Mouse (Mus musculus) limb, embryonic 11.5 days (tissue): ENCODE measurements around the gene Ide. TPM values are rescaled to one million over a fixed set of nuclear protein-coding genes. Genes with fewer than 3 reads are reported as not detected.

ENCODE experiments used
- ATAC-seq: fragments of 200-750 bp; cut with Nextera tagmentation; 2 replicates; pipeline ENCODE4 v1.8.0; 2017; ENCODE audit warnings: low read depth; ENCODE audit not compliant: insufficient number of reproducible peaks, low FRiP score, low TSS enrichment
- DNase-seq: peaks from one replicate; pipeline ENCODE4 v3.0.0-alpha.2; 2015; ENCODE audit warnings: low spot score
- H3K27ac ChIP-seq: fragments of 300-500 bp; sonication (generic); replicated peaks from 2 replicates; pipeline ENCODE4 v1.5.1; 2014; ENCODE audit warnings: low read depth, mild to moderate bottlenecking, low read length
- H3K27me3 ChIP-seq: fragments of 300-500 bp; sonication (generic); 2 replicates; pipeline ENCODE4 v1.6.1; 2014; ENCODE audit warnings: mild to moderate bottlenecking, low read length, mixed read lengths; ENCODE audit not compliant: control insufficient read depth, insufficient read depth
- H3K36me3 ChIP-seq: fragments of 300-500 bp; sonication (generic); 2 replicates; pipeline ENCODE4 v1.6.1; 2014; ENCODE audit warnings: mild to moderate bottlenecking, low read length, moderate library complexity, mixed read lengths; ENCODE audit not compliant: control insufficient read depth, insufficient read depth
- H3K4me1 ChIP-seq: fragments of 300-500 bp; sonication (generic); 2 replicates; pipeline ENCODE4 v1.6.1; 2014; ENCODE audit warnings: low read length, mixed read lengths; ENCODE audit not compliant: control insufficient read depth, insufficient read depth
- H3K4me2 ChIP-seq: fragments of 300-500 bp; sonication (generic); 2 replicates; pipeline ENCODE4 v1.6.1; 2014; ENCODE audit warnings: low read depth, mild to moderate bottlenecking, moderate library complexity; ENCODE audit not compliant: severe bottlenecking
- H3K4me3 ChIP-seq: fragments of 300-500 bp; sonication (generic); 2 replicates; pipeline ENCODE4 v1.5.1; 2014; ENCODE audit warnings: low read depth, low read length
- H3K9ac ChIP-seq: fragments of 300-500 bp; sonication (generic); 2 replicates; pipeline ENCODE4 v1.6.1; 2014; ENCODE audit warnings: mild to moderate bottlenecking, low read length
- H3K9me3 ChIP-seq: fragments of 300-500 bp; sonication (generic); 2 replicates; pipeline ENCODE4 v1.6.1; 2016; ENCODE audit warnings: low read length; ENCODE audit not compliant: control insufficient read depth
- WGBS: fragments of 180-500 bp; shearing (Covaris S2); extraction: QIAGEN DNeasy Blood & Tissue Kit; methylation state at CpG from one replicate; pipeline ENCODE4 v1.1.7; 2014; 5-methylcytosine and 5-hydroxymethylcytosine counted together
- polyA plus RNA-seq: library from polyadenylated mRNA; unstranded; fragments of >200 nt; fragmentation: Nextera tagmentation; extraction: Ambion mirVana; gene quantifications from 2 replicates; pipeline ENCODE4 v1.2.1, GENCODE M21; 2014

The Ide gene
- polyA plus RNA-seq, 1 experiment from 2014 or later, result 40.5 TPM

DNA sequence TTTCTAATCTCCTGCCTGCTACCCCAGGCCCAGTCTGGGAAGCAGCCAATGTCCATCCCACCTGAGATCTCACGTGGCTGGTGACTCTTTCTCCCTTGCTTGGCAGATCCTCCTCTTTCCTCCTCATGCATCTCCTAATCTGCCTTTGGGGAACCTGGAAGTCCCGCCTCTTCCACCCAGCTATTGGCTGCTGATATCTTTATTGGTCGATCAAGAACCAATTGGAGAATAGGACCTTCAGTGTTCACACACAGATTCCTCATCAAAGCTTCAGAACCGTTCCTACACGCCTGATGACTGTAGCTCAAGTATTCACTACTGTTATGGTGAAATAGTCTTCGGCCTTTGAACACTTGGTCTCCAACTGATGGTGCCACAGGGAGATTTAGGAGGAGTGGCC lies 85.5 kb downstream of the Ide start:
- Histone ChIP-seq H3K9me3 (no peaks in the 10 kb centered on the region), H3K36me3 (no peaks in the 10 kb centered on the region), H3K9ac (no peak overlapping the region), H3K4me3 (no peak overlapping the region), H3K4me1 (no peaks in the 10 kb centered on the region), H3K27ac (no peak overlapping the region), H3K4me2 (no peak overlapping the region), H3K27me3 (no peaks in the 10 kb centered on the region)
- WGBS, result 69% methylated on average over 6 of the region's 6 CpGs
- DNase-seq, result no peak
- no peak for ATAC-seq

DNA sequence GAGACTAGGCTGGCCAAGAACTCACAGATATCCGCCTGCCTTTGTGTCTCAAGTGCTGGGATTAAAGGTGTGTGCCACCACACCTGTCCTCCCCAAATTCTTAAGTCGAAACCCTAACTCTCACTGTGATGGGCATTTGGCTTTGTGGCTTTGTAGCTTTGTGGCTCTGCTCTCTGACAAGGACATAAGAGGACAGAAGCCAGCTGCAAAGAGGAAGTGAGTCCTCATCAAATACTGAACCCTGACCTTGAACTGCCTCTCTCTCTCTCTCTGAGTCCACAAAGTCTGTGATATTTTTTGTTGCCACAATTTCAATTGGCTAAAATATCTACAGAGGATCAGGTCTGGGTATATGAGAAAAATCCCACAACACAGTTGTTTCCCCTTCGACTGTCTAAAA lies 89.5 kb downstream of the Ide start:
- DNase-seq (no peak), ATAC-seq (no peak)
- Histone ChIP-seq H3K9ac (no peak overlapping the region), H3K4me1 (no peaks in the 10 kb centered on the region), H3K27ac (no peak overlapping the region), H3K4me2 (no peak overlapping the region), H3K9me3 (no peaks in the 10 kb centered on the region), H3K27me3 (no peaks in the 10 kb centered on the region), H3K36me3 (no peaks in the 10 kb centered on the region), H3K4me3 (no peak overlapping the region)
- WGBS, result 79% methylated on average over 3 of the region's 3 CpGs

- Histone ChIP-seq H3K9me3 (no peaks in the 10 kb centered on the region), H3K4me2 (no peak overlapping the region), H3K9ac (no peak overlapping the region), H3K27ac (no peak overlapping the region), H3K4me3 (no peak overlapping the region), H3K27me3 (no peaks in the 10 kb centered on the region), H3K36me3 (no peaks in the 10 kb centered on the region), H3K4me1 (no peaks in the 10 kb centered on the region)
- ATAC-seq (no peak), DNase-seq (no peak)
- WGBS, result 45% methylated on average over 3 of the region's 3 CpGs
Observed at GRCm38 (mm10) chr19:37246859-37247258, 90.8 kb downstream of the Ide start.

GRCm38 (mm10) chr19:37242707-37243106 lies 94.9 kb downstream of the Ide start:
- Histone ChIP-seq H3K4me2 (no peak overlapping the region), H3K4me3 (no peak overlapping the region), H3K4me1 (peaks cover 3% of the 10 kb centered on the region; the same call in 1 of the 2 replicates), H3K27me3 (no peaks in the 10 kb centered on the region), H3K36me3 (no peaks in the 10 kb centered on the region), H3K9me3 (no peaks in the 10 kb centered on the region), H3K27ac (no peak overlapping the region), H3K9ac (no peak overlapping the region)
- WGBS, result 19% methylated on average over 2 of the region's 2 CpGs
- DNase-seq (no peak), ATAC-seq (no peak)

DNA sequence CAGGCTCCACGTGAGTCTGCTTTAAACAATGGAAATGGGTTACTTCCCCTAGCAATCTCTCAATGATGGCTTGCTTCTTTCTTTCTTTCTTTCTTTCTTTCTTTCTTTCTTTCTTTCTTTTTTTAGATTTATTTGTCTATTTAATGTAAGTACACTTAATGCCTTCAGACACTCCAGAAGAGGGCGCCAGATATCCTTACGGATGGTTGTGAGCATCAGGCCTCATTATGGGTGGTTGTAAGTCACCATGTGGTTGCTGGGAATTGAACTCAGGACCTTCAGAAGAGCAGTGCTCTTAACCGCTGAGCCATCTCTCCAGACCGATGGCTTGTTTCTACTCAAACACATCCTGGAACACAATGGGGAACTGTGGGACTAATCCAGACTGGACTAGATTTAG lies 96.5 kb downstream of the Ide start:
- 68% methylated on average over 5 of the region's 5 CpGs for WGBS
- DNase-seq (no peak), ATAC-seq (no peak)
- Histone ChIP-seq H3K27ac (no peak overlapping the region), H3K36me3 (no peaks in the 10 kb centered on the region), H3K4me2 (no peak overlapping the region), H3K4me3 (no peak overlapping the region), H3K9ac (no peak overlapping the region), H3K27me3 (no peaks in the 10 kb centered on the region), H3K9me3 (no peaks in the 10 kb centered on the region), H3K4me1 (peaks cover 3% of the 10 kb centered on the region; the same call in 1 of the 2 replicates)

DNA sequence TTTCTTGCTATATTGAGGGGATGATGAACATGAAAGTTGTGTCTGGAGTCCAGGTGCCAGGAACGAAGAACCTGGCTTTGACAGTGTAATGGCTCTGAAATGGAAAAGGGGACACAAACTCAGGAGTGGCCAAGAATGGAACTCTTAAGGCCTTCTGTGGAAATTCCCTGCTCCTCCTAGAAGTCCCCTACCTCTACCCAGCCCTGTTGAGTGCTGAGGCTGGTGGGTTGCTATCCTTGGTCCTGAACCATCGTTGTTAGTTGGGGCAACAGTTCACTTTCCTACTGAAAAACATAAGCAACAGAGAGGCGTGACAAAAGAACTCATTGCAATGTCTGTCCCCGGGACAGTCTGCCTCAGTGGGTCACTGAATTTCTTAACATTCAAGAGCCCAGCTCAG lies 98.6 kb downstream of the Ide start:
- Histone ChIP-seq H3K4me2 (no peak overlapping the region), H3K27ac (no peak overlapping the region), H3K4me1 (peaks cover 3% of the 10 kb centered on the region; the same call in 1 of the 2 replicates), H3K4me3 (no peak overlapping the region), H3K36me3 (no peaks in the 10 kb centered on the region), H3K9ac (no peak overlapping the region), H3K27me3 (peaks cover 11% of the 10 kb centered on the region), H3K9me3 (no peaks in the 10 kb centered on the region)
- no peak for ATAC-seq
- peak; percentile 82 for DNase-seq
- 27% methylated on average over 4 of the region's 4 CpGs for WGBS

GRCm38 (mm10) chr19:37238651-37239050 lies 99.0 kb downstream of the Ide start:
- H3K27ac ChIP-seq, result no peak overlapping the region
- no peaks in the 10 kb centered on the region for H3K36me3 ChIP-seq
- H3K27me3 ChIP-seq, result peaks cover 12% of the 10 kb centered on the region
- DNase-seq (no peak), ATAC-seq (no peak)
- WGBS, result 17% methylated on average over 7 of the region's 7 CpGs
- no peak overlapping the region for H3K9ac ChIP-seq
- no peaks in the 10 kb centered on the region for H3K9me3 ChIP-seq
- no peak overlapping the region for H3K4me3 ChIP-seq
- no peak overlapping the region for H3K4me2 ChIP-seq
- H3K4me1 ChIP-seq, result peaks cover 3% of the 10 kb centered on the region; the same call in 1 of the 2 replicates

DNA sequence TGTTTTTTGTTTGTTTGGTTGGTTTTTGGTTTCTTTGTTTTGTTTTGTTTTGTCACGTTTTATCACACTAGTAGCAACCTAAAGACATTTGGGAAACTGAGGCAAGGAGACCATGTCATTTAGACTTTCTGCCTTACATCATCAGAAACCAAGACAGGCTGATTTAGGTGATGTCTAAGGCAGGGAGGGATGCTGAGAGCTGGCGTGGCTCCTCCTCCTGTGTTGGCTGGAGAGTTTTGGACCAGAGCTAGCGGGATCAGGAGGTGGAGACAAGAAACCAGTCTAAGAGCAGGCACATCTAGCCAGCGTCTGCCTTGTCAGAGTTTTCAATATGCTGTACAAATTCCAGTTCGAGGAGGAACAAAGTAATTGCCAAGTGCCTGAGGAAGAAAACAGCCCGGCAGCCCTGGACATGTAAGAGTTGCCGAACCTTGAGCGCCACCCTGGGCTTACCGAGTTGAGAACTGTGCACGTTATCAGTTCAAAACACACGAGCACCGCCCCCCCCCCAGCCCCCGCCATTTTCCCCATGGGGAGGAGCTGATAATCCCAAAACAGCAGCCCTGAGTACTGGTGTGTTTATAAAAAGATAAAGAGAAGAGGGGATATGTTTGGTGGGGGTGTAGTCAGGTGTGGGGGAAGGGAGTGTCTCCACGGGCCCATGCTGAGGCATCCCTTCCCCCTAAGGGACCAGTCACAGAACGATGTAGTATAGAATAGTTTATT lies 99.8 kb downstream of the Ide start:
- Histone ChIP-seq H3K9me3 (no peaks in the 10 kb centered on the region), H3K4me3 (no peak overlapping the region), H3K27ac (no peak overlapping the region), H3K4me2 (no peak overlapping the region), H3K36me3 (no peaks in the 10 kb centered on the region), H3K9ac (no peak overlapping the region), H3K27me3 (peaks cover 12% of the 10 kb centered on the region), H3K4me1 (peaks cover 3% of the 10 kb centered on the region; the same call in 1 of the 2 replicates)
- WGBS, result 11% methylated on average over 15 of the region's 15 CpGs
- ATAC-seq (peak; percentile 57; the same call in 1 of the 2 replicates), DNase-seq (no peak)

DNA sequence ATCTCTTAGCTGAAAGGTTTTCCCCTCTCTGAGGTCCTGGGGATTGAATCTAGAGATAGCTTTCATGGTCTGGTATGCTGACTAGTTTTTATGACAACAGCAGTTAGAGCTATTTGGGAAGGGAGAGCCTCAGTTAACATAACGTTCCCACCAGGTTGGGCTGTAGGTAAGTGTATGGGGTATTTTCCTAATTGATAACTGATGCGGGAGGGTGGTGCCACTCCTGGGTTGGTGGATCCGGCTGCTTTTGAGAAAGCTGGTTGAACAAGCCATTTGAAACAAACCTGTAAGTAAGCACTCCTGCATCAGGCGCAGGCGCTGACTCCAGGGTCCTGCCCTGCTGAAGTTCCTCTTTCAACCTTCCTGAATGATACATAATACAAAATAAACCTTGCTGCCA lies 100.3 kb downstream of the Ide start:
- Histone ChIP-seq H3K4me2 (no peak overlapping the region), H3K4me1 (peaks cover 3% of the 10 kb centered on the region; the same call in 1 of the 2 replicates), H3K27me3 (peaks cover 12% of the 10 kb centered on the region), H3K36me3 (no peaks in the 10 kb centered on the region), H3K27ac (no peak overlapping the region), H3K4me3 (no peak overlapping the region), H3K9me3 (no peaks in the 10 kb centered on the region), H3K9ac (no peak overlapping the region)
- DNase-seq (no peak), ATAC-seq (no peak)
- WGBS, result 51% methylated on average over 5 of the region's 5 CpGs
